Mouse (Mus musculus) midbrain, embryonic 10.5 days (tissue): Measurements from ENCODE around the gene Rbm20. TPM values are rescaled to one million over a fixed set of nuclear protein-coding genes. Genes with fewer than 3 reads are reported as not detected.

ENCODE experiments used
- DNase-seq: peaks from one replicate; pipeline ENCODE4 v3.0.0-alpha.2; 2017; ENCODE audit warnings: low spot score
- H3K27ac ChIP-seq: fragments of 300-500 bp; sonication (generic); replicated peaks from 2 replicates; pipeline ENCODE4 v1.5.1; 2016; ENCODE audit warnings: mild to moderate bottlenecking
- H3K27me3 ChIP-seq: fragments of 300-500 bp; sonication (generic); 2 replicates; pipeline ENCODE4 v1.6.1; 2016; ENCODE audit warnings: low read depth, mild to moderate bottlenecking; ENCODE audit not compliant: poor library complexity, severe bottlenecking
- H3K36me3 ChIP-seq: fragments of 300-500 bp; sonication (generic); 2 replicates; pipeline ENCODE4 v1.6.1; 2016; ENCODE audit warnings: mild to moderate bottlenecking, moderate library complexity
- H3K4me1 ChIP-seq: fragments of 300-500 bp; sonication (generic); 2 replicates; pipeline ENCODE4 v1.6.1; 2016
- H3K4me3 ChIP-seq: fragments of 300-500 bp; sonication (generic); 2 replicates; pipeline ENCODE4 v1.5.1; 2016; ENCODE audit warnings: mild to moderate bottlenecking, moderate library complexity
- H3K9me3 ChIP-seq: fragments of 300-500 bp; sonication (generic); replicated peaks from 2 replicates; pipeline ENCODE4 v1.6.1; 2016; ENCODE audit warnings: mild to moderate bottlenecking
- WGBS: fragments of 180-500 bp; shearing (Covaris S2); methylation state at CpG from one replicate; pipeline ENCODE4 v1.1.7; 2016; 5-methylcytosine and 5-hydroxymethylcytosine counted together
- polyA plus RNA-seq: library from polyadenylated mRNA; unstranded; fragments of >200 nt; fragmentation: Nextera tagmentation; extraction: Ambion mirVana; gene quantifications from 2 replicates; pipeline ENCODE4 v1.2.1, GENCODE M21; 2016

Rbm20 gene
- 0.52 and 0.75 TPM in 2 replicates for polyA plus RNA-seq

DNA sequence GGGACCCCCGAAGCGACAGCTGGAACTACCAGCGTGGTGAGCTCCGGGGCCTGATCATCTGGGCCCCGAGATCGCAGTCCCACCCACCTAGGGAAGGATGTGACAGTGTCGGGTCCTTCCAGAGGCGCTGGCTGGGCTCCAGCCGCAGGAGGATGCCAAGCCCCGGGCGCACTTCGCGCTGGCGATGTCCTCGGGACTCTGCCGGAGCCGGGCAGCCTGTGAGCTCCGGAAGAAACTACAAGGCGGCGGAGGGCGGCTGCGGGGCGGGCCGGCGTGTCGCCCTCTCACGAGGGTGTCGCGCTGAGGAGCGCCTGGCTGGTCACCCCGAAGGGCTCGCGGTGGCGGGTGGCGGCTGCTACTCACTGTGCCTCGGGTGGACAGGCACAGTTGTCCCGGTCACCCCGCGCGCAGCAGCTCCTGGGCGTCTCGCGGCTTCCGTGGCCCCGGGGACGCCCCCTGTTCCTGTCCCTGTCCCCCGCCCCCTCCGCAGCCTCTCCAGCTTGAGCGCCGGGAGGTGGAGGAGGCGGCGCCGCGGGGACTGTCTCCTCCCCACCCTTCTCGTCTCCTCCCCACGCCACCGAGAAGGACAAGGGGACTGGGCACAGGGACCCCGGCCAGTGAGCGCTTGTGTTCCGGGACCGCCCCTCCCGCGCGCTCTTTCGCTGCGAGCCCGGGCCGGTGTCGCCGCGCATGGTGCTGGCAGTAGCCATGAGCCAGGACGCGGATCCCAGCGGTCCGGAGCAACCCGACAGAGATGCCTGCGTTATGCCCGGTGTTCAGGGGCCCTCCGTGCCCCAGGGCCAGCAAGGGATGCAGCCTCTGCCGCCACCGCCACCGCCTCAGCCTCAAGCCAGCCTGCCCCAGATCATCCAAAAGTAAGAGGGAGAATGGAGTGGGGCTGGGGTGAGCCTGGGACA is at the start of gene Rbm20:
Gene Rbm20, plus strand, starts transcription at position 589 of the 917 bp plus-strand sequence.
- Histone ChIP-seq H3K27me3 (peaks cover 87% of the 10 kb centered on the region), H3K27ac (peak within 1 kb of the TSS; percentile 79), H3K4me1 (peaks cover 25% of the 10 kb centered on the region), H3K9me3 (no peaks in the 10 kb centered on the region), H3K36me3 (no peaks in the 10 kb centered on the region), H3K4me3 (peak within 1 kb of the TSS; percentile 85)
- WGBS: under 1% methylated on average over 82 of the region's 82 CpGs
- peak; percentile 69 for DNase-seq

DNA sequence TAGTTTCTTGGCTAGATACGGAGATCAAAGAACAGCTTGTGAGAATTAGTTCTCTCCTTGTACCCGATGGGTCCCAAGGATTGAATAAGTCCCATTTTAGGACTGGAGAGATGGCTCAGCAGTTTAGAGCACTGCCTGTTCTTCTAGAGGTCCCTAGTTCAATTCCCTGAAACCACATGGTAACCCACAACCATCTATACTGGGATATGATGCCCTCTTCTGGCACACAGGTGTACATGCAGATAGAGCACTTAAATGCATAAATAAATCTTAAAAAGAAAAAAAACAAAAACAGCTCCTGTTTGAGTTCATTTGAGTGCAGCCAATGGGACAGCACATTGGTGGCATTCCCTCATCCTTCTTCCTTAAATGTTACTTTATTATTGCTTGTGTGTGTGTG is 39.1 kb upstream of the Rbm20 start:
- no peaks in the 10 kb centered on the region for H3K4me1 ChIP-seq
- no peak overlapping the region for H3K4me3 ChIP-seq
- DNase-seq: no peak
- no peaks in the 10 kb centered on the region for H3K9me3 ChIP-seq
- H3K36me3 ChIP-seq: peaks cover 95% of the 10 kb centered on the region
- no peak overlapping the region for H3K27ac ChIP-seq
- H3K27me3 ChIP-seq: no peaks in the 10 kb centered on the region
- WGBS: 92% methylated on average over 2 of the region's 2 CpGs

- Histone ChIP-seq H3K9me3 (no peaks in the 10 kb centered on the region), H3K27ac (no peak overlapping the region), H3K27me3 (no peaks in the 10 kb centered on the region), H3K36me3 (peaks cover 95% of the 10 kb centered on the region), H3K4me3 (no peak overlapping the region), H3K4me1 (no peaks in the 10 kb centered on the region)
- 94% methylated on average over 8 of the region's 8 CpGs for WGBS
- DNase-seq: no peak
Measured at GRCm38 (mm10) chr19:53638727-53639126, 38.4 kb upstream of the Rbm20 start.

- peaks cover 79% of the 10 kb centered on the region for H3K36me3 ChIP-seq
- H3K9me3 ChIP-seq: no peaks in the 10 kb centered on the region
- H3K27me3 ChIP-seq: no peaks in the 10 kb centered on the region
- DNase-seq: no peak
- no peak overlapping the region for H3K4me3 ChIP-seq
- peaks cover 6% of the 10 kb centered on the region for H3K4me1 ChIP-seq
- WGBS: 94% methylated on average over 9 of the region's 9 CpGs
- H3K27ac ChIP-seq: no peak overlapping the region
Measured at GRCm38 (mm10) chr19:53644020-53644595, 33.0 kb upstream of the Rbm20 start.

- no peak for DNase-seq
Measured at GRCm38 (mm10) chr19:53647301-53647700, 29.8 kb upstream of the Rbm20 start.

GRCm38 (mm10) chr19:53648056-53648455 is 29.1 kb upstream of the Rbm20 start:
- no peak overlapping the region for H3K27ac ChIP-seq
- DNase-seq: no peak
- H3K4me3 ChIP-seq: no peak overlapping the region
- H3K4me1 ChIP-seq: peaks cover 28% of the 10 kb centered on the region
- peaks cover 51% of the 10 kb centered on the region for H3K36me3 ChIP-seq
- WGBS: 69% methylated on average over 5 of the region's 5 CpGs
- no peaks in the 10 kb centered on the region for H3K9me3 ChIP-seq
- no peaks in the 10 kb centered on the region for H3K27me3 ChIP-seq

More at GRCm38 (mm10) chr19:53647301-53647700, 29.8 kb upstream of the Rbm20 start:
- Histone ChIP-seq H3K4me1 (peaks cover 20% of the 10 kb centered on the region), H3K36me3 (peaks cover 56% of the 10 kb centered on the region), H3K27me3 (no peaks in the 10 kb centered on the region), H3K4me3 (no peak overlapping the region), H3K27ac (no peak overlapping the region), H3K9me3 (no peaks in the 10 kb centered on the region)
- 90% methylated on average over 9 of the region's 9 CpGs for WGBS

DNA sequence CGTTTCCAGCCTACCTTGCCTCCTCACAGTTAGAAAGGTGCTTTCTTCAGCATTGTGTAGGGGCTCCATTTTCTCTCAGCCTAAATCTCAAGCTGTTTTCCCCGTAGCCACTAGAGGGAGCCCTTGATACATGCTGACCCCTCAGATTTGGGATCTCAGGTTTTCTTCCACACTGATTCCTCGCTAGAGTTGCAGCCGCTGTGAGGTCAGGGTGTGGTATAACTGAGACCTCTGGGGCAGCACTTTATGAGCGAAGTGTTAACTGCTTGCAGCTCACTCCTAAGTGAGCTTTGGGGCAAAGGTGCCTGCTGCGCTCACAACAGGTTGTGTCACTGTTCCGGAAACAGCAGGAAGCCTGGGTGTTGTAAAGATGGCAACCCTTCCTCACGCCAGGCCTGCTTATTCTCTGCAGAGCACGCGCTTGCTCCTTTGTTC is 28.3 kb upstream of the Rbm20 start:
- Histone ChIP-seq H3K4me1 (peaks cover 32% of the 10 kb centered on the region), H3K36me3 (peaks cover 44% of the 10 kb centered on the region), H3K27ac (peak overlapping the region; percentile 52; the same call in 1 of the 2 replicates), H3K9me3 (no peaks in the 10 kb centered on the region), H3K4me3 (no peak overlapping the region), H3K27me3 (no peaks in the 10 kb centered on the region)
- DNase-seq: peak; percentile 77
- 44% methylated on average over 10 of the region's 10 CpGs for WGBS

- peaks cover 40% of the 10 kb centered on the region for H3K36me3 ChIP-seq
- DNase-seq: no peak
- H3K27ac ChIP-seq: peak overlapping the region; percentile 52; the same call in 1 of the 2 replicates
- peaks cover 37% of the 10 kb centered on the region for H3K4me1 ChIP-seq
- WGBS: 86% methylated on average over 6 of the region's 6 CpGs
- no peaks in the 10 kb centered on the region for H3K27me3 ChIP-seq
- H3K9me3 ChIP-seq: no peaks in the 10 kb centered on the region
- H3K4me3 ChIP-seq: no peak overlapping the region
Measured at GRCm38 (mm10) chr19:53649361-53649760, 27.7 kb upstream of the Rbm20 start.

DNA sequence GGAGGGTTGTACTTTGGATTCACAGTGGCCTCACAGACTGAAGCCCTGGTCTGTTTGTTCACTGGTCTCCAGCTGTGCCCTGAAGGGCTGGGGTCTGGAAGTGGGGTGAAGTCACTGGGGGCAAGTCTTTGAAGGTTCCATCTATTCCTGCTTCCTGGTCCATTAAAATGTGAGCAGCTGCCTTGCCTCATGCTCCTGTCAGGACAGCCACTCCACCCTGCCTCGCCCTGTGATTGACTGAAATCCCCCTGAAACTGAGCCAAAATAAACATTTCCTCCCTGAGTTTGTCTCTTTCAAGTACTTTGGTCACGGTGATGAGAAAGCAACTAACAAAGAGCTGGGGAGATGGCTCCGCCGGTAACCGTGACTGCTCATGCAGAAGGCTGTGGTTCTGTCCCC is 27.3 kb upstream of the Rbm20 start:
- no peak for DNase-seq
- no peaks in the 10 kb centered on the region for H3K9me3 ChIP-seq
- H3K4me3 ChIP-seq: no peak overlapping the region
- H3K4me1 ChIP-seq: peaks cover 40% of the 10 kb centered on the region
- H3K27ac ChIP-seq: no peak overlapping the region
- H3K27me3 ChIP-seq: no peaks in the 10 kb centered on the region
- H3K36me3 ChIP-seq: peaks cover 37% of the 10 kb centered on the region
- WGBS: 72% methylated on average over 5 of the region's 5 CpGs

DNA sequence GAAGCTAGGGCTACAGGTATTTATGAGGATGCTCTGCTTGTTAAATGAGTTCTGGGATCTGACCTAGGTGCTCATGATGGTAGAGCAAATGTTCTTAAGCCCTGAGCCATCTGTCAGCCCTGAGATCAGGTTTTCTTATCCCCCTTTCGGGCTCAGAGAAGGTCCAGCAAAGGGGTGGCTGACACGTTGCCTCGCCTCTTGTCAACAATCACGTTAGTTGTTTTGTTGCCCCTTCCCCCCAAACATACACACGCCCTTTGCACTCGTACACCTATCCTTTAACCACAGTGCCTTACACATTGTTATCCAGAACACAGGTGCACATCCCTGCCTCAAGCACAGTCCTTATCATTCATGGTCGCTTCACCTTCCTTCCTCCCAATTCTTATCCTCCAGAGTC is 26.2 kb upstream of the Rbm20 start:
- DNase-seq: no peak
- 89% methylated on average over 7 of the region's 7 CpGs for WGBS
- no peak overlapping the region for H3K4me3 ChIP-seq
- H3K27me3 ChIP-seq: no peaks in the 10 kb centered on the region
- peaks cover 40% of the 10 kb centered on the region for H3K4me1 ChIP-seq
- H3K9me3 ChIP-seq: no peaks in the 10 kb centered on the region
- peaks cover 26% of the 10 kb centered on the region for H3K36me3 ChIP-seq
- no peak overlapping the region for H3K27ac ChIP-seq

DNA sequence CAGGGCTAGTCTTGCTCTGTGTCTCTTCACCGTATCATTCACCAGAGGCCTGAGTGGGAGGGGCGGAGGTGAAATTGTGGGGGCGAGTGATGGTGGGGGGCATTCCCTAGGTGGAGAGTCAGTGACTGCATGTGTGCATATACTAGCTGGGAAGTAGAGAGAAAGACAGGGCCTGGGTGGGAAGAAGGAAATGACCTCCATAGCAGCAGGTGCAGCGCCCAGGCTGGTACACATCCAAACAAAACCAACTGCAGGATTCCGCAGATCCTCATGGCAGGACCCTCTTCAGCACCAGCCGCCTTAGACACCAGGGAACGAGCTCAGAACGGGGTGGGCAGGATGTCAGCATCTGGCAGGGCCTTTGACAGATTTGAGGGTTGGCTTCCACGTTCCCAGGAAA is 24.8 kb upstream of the Rbm20 start:
- Histone ChIP-seq H3K36me3 (peaks cover 12% of the 10 kb centered on the region), H3K27ac (peak overlapping the region; percentile 64), H3K4me1 (peaks cover 40% of the 10 kb centered on the region), H3K27me3 (no peaks in the 10 kb centered on the region), H3K4me3 (no peak overlapping the region), H3K9me3 (no peaks in the 10 kb centered on the region)
- DNase-seq: no peak
- WGBS: 77% methylated on average over 9 of the region's 9 CpGs

- no peak for DNase-seq
- 73% methylated on average over 20 of the region's 20 CpGs for WGBS
- H3K36me3 ChIP-seq: peaks cover 10% of the 10 kb centered on the region
- no peak overlapping the region; the same call in 1 of the 2 replicates for H3K27ac ChIP-seq
- peaks cover 36% of the 10 kb centered on the region for H3K4me1 ChIP-seq
- no peak overlapping the region for H3K4me3 ChIP-seq
- no peaks in the 10 kb centered on the region for H3K27me3 ChIP-seq
- H3K9me3 ChIP-seq: no peaks in the 10 kb centered on the region
Measured at GRCm38 (mm10) chr19:53653624-53654467, 23.3 kb upstream of the Rbm20 start.
